Mouse (Mus musculus) embryo, embryonic 9.5 days (tissue): ENCODE data around the gene Pex14.
A peak's percentile ranks its signal among the peaks of the same experiment; 100 is the strongest.

Source experiments
- DNase-seq: peaks from one replicate; pipeline ENCODE4 v3.0.0-alpha.2; 2017; ENCODE audit errors: extremely low spot score

Gene Pex14

GRCm38 (mm10) chr4:148985541-148986476 lies 113.9 kb downstream of the Pex14 start:
- peak; percentile 38 for DNase-seq

- DNase-seq, result peak; percentile 22
Observed at GRCm38 (mm10) chr4:148984701-148985540, 114.8 kb downstream of the Pex14 start.

- no peak for DNase-seq
Observed at GRCm38 (mm10) chr4:148982274-148982673, 117.4 kb downstream of the Pex14 start.

- no peak for DNase-seq
Observed at GRCm38 (mm10) chr4:148979837-148980236, 119.8 kb downstream of the Pex14 start.

- DNase-seq, result no peak
Observed at GRCm38 (mm10) chr4:148978926-148979325, 120.8 kb downstream of the Pex14 start.

- DNase-seq, result no peak
Observed at GRCm38 (mm10) chr4:148978221-148978855, 121.3 kb downstream of the Pex14 start.

- DNase-seq, result no peak
Observed at GRCm38 (mm10) chr4:148974833-148975232, 124.8 kb downstream of the Pex14 start.

GRCm38 (mm10) chr4:148973387-148973786 lies 126.3 kb downstream of the Pex14 start:
- DNase-seq, result no peak

- DNase-seq, result no peak
Observed at GRCm38 (mm10) chr4:148972707-148973106, 127.0 kb downstream of the Pex14 start.

GRCm38 (mm10) chr4:148971613-148972242 lies 127.9 kb downstream of the Pex14 start:
- DNase-seq, result no peak

- DNase-seq, result no peak
Observed at GRCm38 (mm10) chr4:148970742-148971141, 128.9 kb downstream of the Pex14 start.

GRCm38 (mm10) chr4:148969610-148970009 lies 130.1 kb downstream of the Pex14 start:
- no peak for DNase-seq

GRCm38 (mm10) chr4:148968859-148969258 lies 130.8 kb downstream of the Pex14 start:
- no peak for DNase-seq

- no peak for DNase-seq
Observed at GRCm38 (mm10) chr4:148966132-148966531, 133.5 kb downstream of the Pex14 start.

- no peak for DNase-seq
Observed at GRCm38 (mm10) chr4:148964541-148965310, 134.9 kb downstream of the Pex14 start.

GRCm38 (mm10) chr4:148962096-148962495 lies 137.6 kb downstream of the Pex14 start:
- no peak for DNase-seq

- DNase-seq, result no peak
Observed at GRCm38 (mm10) chr4:148961081-148961480, 138.6 kb downstream of the Pex14 start.

- DNase-seq, result no peak
Observed at GRCm38 (mm10) chr4:148960011-148960410, 139.7 kb downstream of the Pex14 start.

GRCm38 (mm10) chr4:148955131-148955813 lies 144.4 kb downstream of the Pex14 start:
- no peak for DNase-seq
